Mouse (Mus musculus) cerebellum, adult 8-10 months (tissue): ENCODE data around the gene Marc2.

Experiments used
- DNase-seq: peaks from one replicate; pipeline ENCODE4 v3.0.0; 2022

The Marc2 gene

GRCm38 (mm10) chr1:184807627-184808417 is 38.4 kb downstream of the Marc2 start:
- DNase-seq = no peak

- DNase-seq = no peak
Observed at GRCm38 (mm10) chr1:184807123-184807522, 39.1 kb downstream of the Marc2 start.

- DNase-seq = no peak
Observed at GRCm38 (mm10) chr1:184805749-184806148, 40.5 kb downstream of the Marc2 start.

- no peak for DNase-seq
Observed at GRCm38 (mm10) chr1:184793163-184793876, 52.9 kb downstream of the Marc2 start.

GRCm38 (mm10) chr1:184791109-184791508 is 55.1 kb downstream of the Marc2 start:
- peak; percentile 26 for DNase-seq

GRCm38 (mm10) chr1:184786376-184787151 is 59.7 kb downstream of the Marc2 start:
- DNase-seq = no peak

GRCm38 (mm10) chr1:184783641-184784040 is 62.6 kb downstream of the Marc2 start:
- DNase-seq = no peak

- DNase-seq = no peak
Observed at GRCm38 (mm10) chr1:184782161-184782513, 64.1 kb downstream of the Marc2 start.

- DNase-seq = no peak
Observed at GRCm38 (mm10) chr1:184781286-184782160, 64.7 kb downstream of the Marc2 start.

- DNase-seq = no peak
Observed at GRCm38 (mm10) chr1:184778157-184778556, 68.1 kb downstream of the Marc2 start.

- DNase-seq = no peak
Observed at GRCm38 (mm10) chr1:184777061-184777795, 69.0 kb downstream of the Marc2 start.

GRCm38 (mm10) chr1:184775289-184775688 is 71.0 kb downstream of the Marc2 start:
- DNase-seq = no peak

- DNase-seq = no peak
Observed at GRCm38 (mm10) chr1:184771891-184772249, 74.4 kb downstream of the Marc2 start.

GRCm38 (mm10) chr1:184771202-184771890 is 74.9 kb downstream of the Marc2 start:
- DNase-seq = peak; percentile 33

- no peak for DNase-seq
Observed at GRCm38 (mm10) chr1:184763866-184764265, 82.4 kb downstream of the Marc2 start.
